Mouse (Mus musculus) bone marrow macrophage, adult 2 months (primary cell): ENCODE data around the gene Xrra1. TPM values are rescaled to one million over a fixed set of nuclear protein-coding genes. Genes with fewer than 3 reads are reported as not detected.

Experiments used
- H3K27ac ChIP-seq: 2 replicates; pipeline ENCODE4 v1.5.1; 2012; ENCODE audit warnings: low read depth, low read length; ENCODE audit not compliant: insufficient read depth
- H3K4me1 ChIP-seq: 2 replicates; pipeline ENCODE4 v1.6.1; 2012; ENCODE audit warnings: low read length; ENCODE audit not compliant: control insufficient read depth, insufficient read depth
- H3K4me3 ChIP-seq: 2 replicates; pipeline ENCODE4 v1.5.1; 2012; ENCODE audit warnings: mild to moderate bottlenecking, low read length, moderate library complexity; ENCODE audit not compliant: insufficient read depth
- CTCF ChIP-seq: IDR thresholded peaks from 2 replicates; pipeline ENCODE4 v1.5.1; 2012; ENCODE audit warnings: low read depth, mild to moderate bottlenecking, low read length, moderate library complexity
- POLR2A ChIP-seq: IDR thresholded peaks from 2 replicates; pipeline ENCODE4 v1.6.1; 2012; ENCODE audit warnings: mild to moderate bottlenecking, low read depth, low read length, borderline replicate concordance
- polyA plus RNA-seq: library from polyadenylated mRNA; stranded (reverse); fragments of >200 nt; gene quantifications from 2 replicates; pipeline ENCODE4 v1.2.4, GENCODE M21; 2012; ENCODE audit not compliant: missing spikeins, insufficient read depth, insufficient read length

Gene Xrra1
- polyA plus RNA-seq, 1 experiment: not detected

GRCm38 (mm10) chr7:99911038-99911437, 52.1 kb downstream of the Xrra1 start:
- Histone ChIP-seq H3K4me3 (no peak overlapping the region), H3K27ac (no peak overlapping the region), H3K4me1 (peaks cover 16% of the 10 kb centered on the region)
- TF ChIP-seq POLR2A (no peak), CTCF (no peak)

GRCm38 (mm10) chr7:99914316-99914715, 55.4 kb downstream of the Xrra1 start:
- TF ChIP-seq POLR2A: no peak
- TF ChIP-seq CTCF: no peak
- Histone ChIP-seq H3K4me1 (peaks cover 3% of the 10 kb centered on the region; the same call in 1 of the 2 replicates), H3K27ac (no peak overlapping the region), H3K4me3 (no peak overlapping the region)

GRCm38 (mm10) chr7:99915511-99915910, 56.6 kb downstream of the Xrra1 start:
- peaks cover 3% of the 10 kb centered on the region; the same call in 1 of the 2 replicates for H3K4me1 ChIP-seq
- no peak overlapping the region for H3K27ac ChIP-seq
- no peak for TF ChIP-seq CTCF
- no peak for TF ChIP-seq POLR2A
- no peak overlapping the region for H3K4me3 ChIP-seq

GRCm38 (mm10) chr7:99916741-99917319, 57.9 kb downstream of the Xrra1 start:
- Histone ChIP-seq H3K4me1 (peaks cover 3% of the 10 kb centered on the region; the same call in 1 of the 2 replicates), H3K4me3 (peak overlapping the region; percentile 48), H3K27ac (no peak overlapping the region)
- TF ChIP-seq CTCF (peak; percentile 64), POLR2A (no peak)

- peaks cover 3% of the 10 kb centered on the region; the same call in 1 of the 2 replicates for H3K4me1 ChIP-seq
- no peak overlapping the region for H3K27ac ChIP-seq
These were observed 58.5 kb downstream of the Xrra1 start for GRCm38 (mm10) chr7:99917320-99917844.

GRCm38 (mm10) chr7:99919164-99919563, 60.2 kb downstream of the Xrra1 start:
- Histone ChIP-seq H3K4me3 (no peak overlapping the region), H3K27ac (no peak overlapping the region), H3K4me1 (peaks cover 3% of the 10 kb centered on the region; the same call in 1 of the 2 replicates)
- no peak for TF ChIP-seq CTCF
- no peak for TF ChIP-seq POLR2A

More at GRCm38 (mm10) chr7:99917320-99917844, 58.5 kb downstream of the Xrra1 start:
- peak overlapping the region; percentile 48 for H3K4me3 ChIP-seq
- TF ChIP-seq CTCF: no peak
- TF ChIP-seq POLR2A: no peak

- Histone ChIP-seq H3K4me3 (no peak overlapping the region), H3K4me1 (peaks cover 3% of the 10 kb centered on the region; the same call in 1 of the 2 replicates), H3K27ac (no peak overlapping the region)
- TF ChIP-seq CTCF: no peak
- no peak for TF ChIP-seq POLR2A
These were observed 61.1 kb downstream of the Xrra1 start for GRCm38 (mm10) chr7:99919971-99920370.

- Histone ChIP-seq H3K4me1 (peaks cover 3% of the 10 kb centered on the region; the same call in 1 of the 2 replicates), H3K27ac (no peak overlapping the region), H3K4me3 (no peak overlapping the region)
- TF ChIP-seq CTCF: no peak
These were observed 61.5 kb downstream of the Xrra1 start for GRCm38 (mm10) chr7:99920416-99920815.

- Histone ChIP-seq H3K4me1 (no peaks in the 10 kb centered on the region), H3K27ac (no peak overlapping the region), H3K4me3 (no peak overlapping the region)
- TF ChIP-seq CTCF: no peak
- no peak for TF ChIP-seq POLR2A
These were observed 68.2 kb downstream of the Xrra1 start for GRCm38 (mm10) chr7:99926916-99927714.

- Histone ChIP-seq H3K4me3 (no peak overlapping the region), H3K4me1 (no peaks in the 10 kb centered on the region), H3K27ac (no peak overlapping the region)
- TF ChIP-seq CTCF (no peak), POLR2A (no peak)
These were observed 76.8 kb downstream of the Xrra1 start for GRCm38 (mm10) chr7:99935758-99936157.
